In the genomic region with DNA sequence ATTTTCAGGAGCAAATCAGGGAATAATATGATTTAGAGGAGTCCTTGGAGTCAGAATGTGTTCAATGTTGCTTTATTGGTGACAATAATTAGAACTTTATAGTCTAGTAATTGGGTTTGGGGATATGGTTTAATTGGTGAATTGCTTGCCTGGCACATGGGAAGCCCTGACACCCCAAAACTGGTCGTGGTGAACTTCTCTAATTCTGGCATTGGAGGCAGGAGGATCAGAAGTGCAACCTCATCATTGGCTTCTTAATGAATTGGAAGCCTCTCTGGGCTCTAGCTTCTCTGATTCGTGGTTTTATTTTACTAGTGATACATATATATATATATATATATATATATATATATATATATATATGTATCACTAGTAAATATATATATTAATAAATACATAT, we compare ENCODE assay signal across 27 mouse cellular contexts.
"Had no signal": no experiment of that assay in that cellular context is flagged by ENCODE, and none has a peak within 500 bp of the region (broad histone marks: within the 10 kb centered on the region; RNA-seq: fewer than 3 reads in every experiment).

No protein-coding gene starts in this region.

- H3K9me3 ChIP-seq: heart, embryonic 13.5 days; heart, embryonic 15.5 days; hindbrain, embryonic 12.5 days; kidney, embryonic 15.5 days; limb, embryonic 13.5 days; limb, embryonic 15.5 days; liver, embryonic 12.5 days had no signal

- H3K27ac ChIP-seq: heart, adult 2 months; heart, embryonic 13.5 days; heart, embryonic 15.5 days; hindbrain, embryonic 10.5 days; hindbrain, embryonic 12.5 days; hindbrain, embryonic 14.5 days; kidney, embryonic 15.5 days; kidney, postnatal 0 days; limb, embryonic 13.5 days; limb, embryonic 15.5 days; liver, embryonic 12.5 days; liver, embryonic 14.5 days had no signal

- H3K36me3 ChIP-seq: heart, embryonic 15.5 days; hindbrain, embryonic 10.5 days; hindbrain, embryonic 12.5 days; kidney, embryonic 15.5 days; limb, embryonic 13.5 days; limb, embryonic 15.5 days; liver, embryonic 12.5 days had no signal

- H3K4me3 ChIP-seq: heart, adult 2 months; heart, embryonic 13.5 days; heart, embryonic 15.5 days; hindbrain, embryonic 10.5 days; hindbrain, embryonic 12.5 days; kidney, embryonic 15.5 days; limb, embryonic 13.5 days; limb, embryonic 15.5 days; liver, embryonic 12.5 days had no signal

- H3K9ac ChIP-seq: heart, embryonic 13.5 days; heart, embryonic 15.5 days; hindbrain, embryonic 12.5 days; hindbrain, embryonic 14.5 days; kidney, embryonic 15.5 days; limb, embryonic 13.5 days; limb, embryonic 15.5 days; liver, embryonic 12.5 days; liver, embryonic 14.5 days had no signal

- H3K4me2 ChIP-seq: heart, embryonic 11.5 days; heart, embryonic 13.5 days; heart, embryonic 15.5 days; hindbrain, embryonic 12.5 days; hindbrain, embryonic 14.5 days; kidney, embryonic 15.5 days; limb, embryonic 13.5 days; limb, embryonic 15.5 days; liver, embryonic 12.5 days had no signal

- DNase-seq: gastrocnemius, postnatal 10 days; gastrocnemius, postnatal 25 days; heart, adult 2 months; heart, postnatal 4 days; kidney, adult 11 months; kidney, adult 2 months; kidney, adult 9 months; kidney, postnatal 14 days; kidney, postnatal 36 days; layer of hippocampus, adult 9-11 months; layer of hippocampus, postnatal 36 days; left cerebral cortex, postnatal 4 days had no signal

- ATAC-seq: hindbrain, embryonic 16.5 days; inflammation-experienced regulatory T-cells, adult 6 months; intestine, embryonic 16.5 days; liver, embryonic 12.5 days had no signal

- H3K27me3 ChIP-seq: heart, embryonic 13.5 days; heart, embryonic 15.5 days; hindbrain, embryonic 12.5 days; kidney, embryonic 15.5 days; limb, embryonic 13.5 days; limb, embryonic 15.5 days; liver, embryonic 12.5 days had no signal
